Mouse (Mus musculus) urinary bladder, postnatal 25 days (tissue): ENCODE measurements around the gene Ngp.

Experiments
- DNase-seq: peaks from one replicate; pipeline ENCODE4 v3.0.0; 2022; ENCODE audit warnings: low spot score

The Ngp gene

DNA sequence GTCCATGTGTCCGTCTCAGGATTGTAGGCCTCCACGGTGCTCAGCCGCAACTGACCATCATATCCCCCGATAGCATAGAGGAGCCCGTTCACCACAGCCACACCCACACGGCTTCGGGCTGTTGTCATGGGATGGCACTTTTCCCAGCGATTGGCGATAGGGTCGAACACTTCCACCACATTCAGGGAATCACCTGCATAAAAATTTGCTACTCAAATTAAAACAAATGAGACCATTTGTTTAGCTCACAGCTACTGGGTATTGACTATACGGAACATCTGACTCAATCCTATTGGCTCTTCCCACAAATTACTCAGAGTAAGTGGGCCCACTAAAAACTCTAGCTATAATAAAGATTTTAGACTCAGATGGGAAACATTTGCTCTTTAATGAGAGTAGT, 16.5 kb downstream of the Ngp start:
- DNase-seq: no peak

DNA sequence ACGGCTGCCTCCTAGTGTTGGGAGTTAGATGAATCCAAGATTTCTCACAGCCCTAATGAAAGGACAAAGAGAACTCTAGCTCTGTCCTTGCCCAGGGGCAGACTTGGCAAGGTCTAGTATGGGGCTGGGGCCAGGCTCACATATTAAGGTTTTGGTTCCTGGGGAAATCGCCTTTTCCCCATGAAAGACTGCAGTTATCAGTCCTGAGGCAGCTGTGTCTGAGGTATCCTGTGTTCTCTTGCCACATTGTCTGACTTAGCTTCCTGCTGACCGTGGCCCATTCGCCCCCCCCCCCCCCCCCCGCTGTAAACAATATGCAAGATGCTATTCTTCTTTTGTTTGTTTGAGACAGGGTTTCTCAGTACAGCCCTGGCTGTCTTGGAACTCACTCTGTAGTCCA, 20.5 kb downstream of the Ngp start:
- no peak for DNase-seq

GRCm38 (mm10) chr9:110440559-110440958, 21.0 kb downstream of the Ngp start:
- DNase-seq: no peak

DNA sequence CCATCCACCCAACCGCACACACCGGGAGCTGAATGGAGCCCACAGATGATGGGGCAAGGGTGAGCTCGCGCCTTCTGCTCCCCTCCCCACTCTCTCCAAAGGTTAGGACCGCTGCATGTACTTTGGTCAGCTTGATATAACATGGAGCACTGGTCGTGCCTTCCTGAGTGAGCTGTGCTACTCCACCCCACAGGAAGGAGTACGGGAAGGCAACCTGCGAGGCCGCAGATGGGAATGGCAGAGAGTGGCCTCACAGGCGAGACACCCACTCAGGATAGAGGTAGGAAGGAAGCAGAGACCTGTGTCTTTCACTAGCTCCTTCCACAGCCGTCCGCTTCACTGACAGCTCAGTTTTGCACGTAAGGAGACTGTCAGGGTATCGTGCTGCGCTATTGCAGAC, 28.8 kb downstream of the Ngp start:
- no peak for DNase-seq

DNA sequence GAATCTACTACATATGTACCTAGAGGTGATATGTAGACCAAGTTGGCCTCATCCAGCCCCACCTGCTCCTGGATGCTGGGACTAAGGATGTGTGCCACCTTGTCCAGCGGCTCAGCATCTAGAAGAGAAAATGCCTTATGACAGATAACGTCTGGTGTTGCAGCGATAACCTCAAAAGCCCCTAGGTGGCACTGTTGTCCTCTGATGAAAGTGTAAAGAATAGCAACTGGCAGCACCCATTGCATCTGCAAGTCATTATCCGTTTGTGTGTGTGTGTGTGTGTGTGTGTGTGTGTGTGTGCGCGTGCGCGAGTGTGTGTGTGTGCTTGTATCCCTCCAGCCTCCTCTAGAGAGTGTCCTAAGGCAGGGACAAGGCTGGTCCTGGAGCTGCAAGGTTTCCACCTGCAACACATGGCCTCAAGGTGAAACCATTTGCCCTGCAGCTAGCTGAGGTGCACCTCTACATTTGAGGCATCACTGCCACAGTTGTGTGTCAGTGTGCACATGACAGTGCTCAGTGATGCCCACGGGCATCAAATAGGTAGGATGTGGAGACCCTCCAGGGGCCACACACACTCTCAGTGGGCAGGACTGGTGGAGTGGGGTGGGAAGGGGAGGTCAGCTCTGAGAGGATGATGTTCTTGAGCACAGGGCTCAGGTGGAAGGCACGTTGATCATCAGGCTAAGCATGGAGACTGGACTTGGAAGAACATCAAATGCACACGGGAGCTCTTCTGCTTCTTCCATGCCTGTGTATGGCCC, 29.5 kb downstream of the Ngp start:
- peak; percentile 63 for DNase-seq

DNA sequence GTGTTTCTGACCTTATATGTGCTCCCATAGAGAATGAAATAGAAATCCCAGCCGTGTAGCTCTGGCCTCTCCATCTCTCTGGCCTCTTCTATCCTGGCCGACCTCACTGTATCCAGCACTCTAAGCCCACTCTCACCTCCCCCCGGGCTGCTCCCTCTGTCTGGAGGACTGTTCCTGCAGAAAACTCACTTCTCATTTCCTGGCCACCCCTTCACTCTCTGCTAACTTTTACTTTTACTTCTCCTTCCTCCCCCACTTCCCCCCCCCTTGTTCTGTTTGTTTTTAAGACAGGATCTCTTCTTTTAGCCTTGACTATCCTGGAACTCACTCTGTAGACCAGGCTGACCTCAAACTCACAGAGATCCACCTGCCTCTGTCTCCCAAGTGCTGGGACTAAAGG, 33.0 kb downstream of the Ngp start:
- DNase-seq: no peak

GRCm38 (mm10) chr9:110457926-110458325, 38.4 kb downstream of the Ngp start:
- DNase-seq: no peak

GRCm38 (mm10) chr9:110459145-110459727, 39.7 kb downstream of the Ngp start:
- no peak for DNase-seq

DNA sequence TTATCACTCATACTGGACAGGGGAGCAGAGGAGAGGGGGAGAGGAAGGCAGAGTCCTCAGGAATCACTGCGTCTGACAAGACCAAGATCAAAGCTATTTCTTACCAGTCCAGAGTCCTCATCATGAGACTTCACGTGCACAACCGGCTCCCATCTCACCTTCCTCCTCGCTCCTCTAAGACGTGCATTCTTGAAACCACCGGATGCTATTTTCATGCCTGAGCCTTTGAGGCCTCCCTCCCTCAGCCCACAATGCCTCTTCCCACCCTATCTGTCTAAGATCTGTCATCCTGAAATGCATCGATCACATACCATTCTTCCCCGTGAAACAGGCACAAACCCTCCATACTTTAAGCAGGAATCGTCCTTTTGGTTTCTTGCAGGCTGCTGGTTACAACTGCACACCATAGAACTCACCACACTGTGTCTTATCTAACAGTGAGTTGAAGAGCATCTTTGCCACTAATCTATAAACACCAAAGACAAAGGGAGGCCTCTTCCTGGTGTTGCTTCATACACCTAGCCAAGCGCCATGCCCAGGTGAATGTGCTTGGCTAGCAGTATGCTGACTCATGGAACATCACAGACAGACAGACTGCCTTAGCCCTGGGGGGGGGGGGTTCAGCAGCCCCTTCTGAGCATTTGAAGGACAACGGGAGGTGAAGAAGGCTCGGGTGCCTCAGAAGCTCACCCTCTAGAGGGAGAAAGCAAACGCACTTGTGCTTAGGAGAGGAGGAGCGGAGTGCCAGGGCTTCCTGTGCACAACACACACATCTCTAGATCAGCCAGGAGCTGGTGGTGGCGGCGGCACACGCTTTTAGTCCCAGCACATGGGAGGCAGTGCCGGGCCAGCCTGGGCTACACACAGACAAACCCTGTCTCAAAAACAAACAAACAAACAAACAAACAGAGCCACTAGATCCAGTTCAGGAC, 41.6 kb downstream of the Ngp start:
- DNase-seq: no peak

DNA sequence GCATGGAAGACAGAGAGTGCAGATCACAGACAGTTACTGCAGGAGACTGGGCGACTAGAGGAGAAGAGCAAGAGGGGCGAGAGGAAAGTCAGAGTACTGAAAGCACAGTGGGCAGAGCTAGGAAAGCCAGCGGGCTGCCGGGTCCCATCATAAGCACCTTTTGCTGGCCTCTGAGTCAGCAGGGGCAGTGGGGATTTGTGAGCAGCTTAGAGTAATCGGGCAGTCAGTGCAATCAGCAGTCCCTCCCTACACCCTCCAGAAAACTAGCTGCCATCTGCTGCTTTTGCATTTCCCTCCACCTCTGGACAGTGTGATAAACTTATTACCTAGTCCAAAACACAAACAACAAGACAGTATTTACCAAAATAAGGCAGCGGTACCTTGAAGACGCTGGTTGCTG, 42.8 kb downstream of the Ngp start:
- no peak for DNase-seq

DNA sequence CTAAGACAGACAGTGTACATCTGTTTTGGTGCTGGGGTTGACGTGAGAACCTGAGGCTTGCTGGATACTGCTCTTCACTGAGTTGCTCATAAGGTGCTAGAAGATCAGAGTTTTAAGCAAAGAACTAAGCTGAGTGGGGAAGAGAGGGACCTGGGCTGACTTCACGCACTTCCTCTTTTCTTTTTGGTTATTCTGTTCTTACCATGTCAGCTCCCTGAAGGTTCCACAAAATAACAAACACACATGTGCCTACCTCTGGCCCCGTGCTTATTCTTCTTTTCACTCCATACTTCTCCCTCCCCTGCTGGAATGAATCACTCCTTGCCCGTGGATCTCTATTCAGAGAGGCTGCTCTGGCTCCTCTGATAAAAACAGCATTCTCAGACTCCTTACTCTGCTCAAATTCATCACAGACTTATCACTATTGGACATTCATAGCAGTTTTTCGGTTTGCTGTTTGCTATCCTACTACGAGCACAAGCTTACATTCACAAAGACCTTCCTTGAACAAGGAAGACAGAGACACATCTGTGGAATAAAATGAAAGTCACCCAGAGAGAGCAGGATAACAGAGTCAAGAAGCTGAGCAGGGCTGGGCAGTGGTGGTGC, 44.5 kb downstream of the Ngp start:
- DNase-seq: no peak

GRCm38 (mm10) chr9:110465336-110465735, 45.8 kb downstream of the Ngp start:
- DNase-seq: no peak

DNA sequence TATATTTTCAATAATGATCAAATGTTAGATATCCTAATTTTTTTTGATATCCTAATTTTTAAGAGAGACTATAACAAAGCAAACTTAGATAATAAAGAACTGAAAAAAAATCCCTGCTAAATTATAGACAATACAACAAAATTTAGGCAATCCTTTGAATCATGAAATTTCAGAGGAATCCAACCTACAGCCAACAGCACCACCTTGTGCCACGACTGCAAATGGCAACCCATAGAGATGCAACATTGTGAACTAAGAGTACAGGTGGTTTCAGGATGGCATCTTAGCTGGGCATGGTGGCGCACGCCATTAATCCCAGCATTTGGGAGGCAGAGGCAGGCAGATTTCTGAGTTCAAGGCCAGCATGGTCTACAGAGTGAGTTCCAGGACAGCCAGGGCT, 46.6 kb downstream of the Ngp start:
- no peak for DNase-seq
